Mouse (Mus musculus): ENCODE measurements at regions not wholly inside any gene's neighbourhood (a gene's known extent, or its start where the extent isn't known, plus 50 kb on each side); places are given as distances from the start of the nearest gene placed in this dataset.

DNA sequence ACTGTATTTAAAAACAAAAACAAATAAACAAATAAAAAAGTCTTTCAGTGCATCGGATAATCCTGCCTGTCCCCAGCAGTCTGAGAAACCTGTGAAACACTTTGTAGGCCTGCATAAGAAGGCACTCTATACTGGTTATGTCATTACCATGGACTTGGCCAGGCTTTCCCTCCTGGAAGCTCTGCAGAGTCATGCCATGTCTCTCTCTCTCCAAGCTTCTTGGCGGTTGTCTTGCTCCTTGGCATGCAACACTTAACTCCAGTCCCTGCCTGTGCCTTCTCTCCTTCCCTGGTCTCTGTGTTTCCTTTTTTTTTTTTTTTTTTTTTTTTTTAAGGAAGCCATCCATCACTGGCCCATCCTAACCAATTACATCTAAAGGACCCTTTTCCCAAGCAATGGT lies 458.7 kb upstream of the Cdh11 start:
- TF ChIP-seq CTCF (IDR thresholded peaks at IDR 0.05; ENCODE audit: low read depth, low read length) (no peak), POLR2A (IDR thresholded peaks at IDR 0.05; ENCODE audit: extremely low read depth, insufficient read depth, low read length) (no peak)
